In genomic region chr16:18380495-18381063, GRCm38 (mm10) we compare ENCODE assay signal across 9 mouse cellular contexts. TPM values are rescaled to one million over a fixed set of nuclear protein-coding genes. Genes with fewer than 3 reads are reported as not detected.
DNase-seq lines count a peak whose midpoint lies in the region; ATAC-seq and TF ChIP-seq lines count a peak whose summit lies in the region.
"Had no signal": no experiment of that assay in that cellular context is flagged by ENCODE, and none has a peak within 500 bp of the region (broad histone marks: within the 10 kb centered on the region; RNA-seq: fewer than 3 reads in every experiment).

No protein-coding gene starts in this region.

- no peaks in the 10 kb centered on the region for H3K36me3 ChIP-seq in embryonic facial prominence, embryonic 10.5 days (replicated peaks)
- H3K36me3 ChIP-seq in hindbrain, embryonic 14.5 days (replicated peaks; ENCODE audit: control insufficient read depth, insufficient read depth) = no peaks in the 10 kb centered on the region
- no peaks in the 10 kb centered on the region; the same call in 1 of the 2 replicates for H3K36me3 ChIP-seq in midbrain, postnatal 0 days (ENCODE audit: insufficient read depth, low read length)

- no peak overlapping the region for H3K4me3 ChIP-seq in embryonic facial prominence, embryonic 10.5 days
- no peak overlapping the region for H3K4me3 ChIP-seq in hindbrain, embryonic 14.5 days (replicated peaks; ENCODE audit: low read length)
- H3K4me3 ChIP-seq in midbrain, postnatal 0 days (ENCODE audit: low read depth, low read length) = no peak overlapping the region

- intact Hi-C loops in left cerebral cortex, postnatal 14 days (cut with DNase I) = no loop called here

- no peaks in the 10 kb centered on the region for H3K9me3 ChIP-seq in embryonic facial prominence, embryonic 10.5 days
- H3K9me3 ChIP-seq in hindbrain, embryonic 14.5 days (ENCODE audit: control insufficient read depth, low read length) = no peaks in the 10 kb centered on the region
- no peaks in the 10 kb centered on the region for H3K9me3 ChIP-seq in midbrain, postnatal 0 days (ENCODE audit: low read length)

- DNase-seq in cerebellum, postnatal 14 days = peak; percentile 59 to 60
- DNase-seq in cerebellum, adult 18-20 months = no peak
- peak; percentile 70 for DNase-seq in embryonic facial prominence, embryonic 10.5 days (ENCODE audit: low spot score)
- DNase-seq in hindbrain, embryonic 14.5 days (ENCODE audit: low spot score) = peak; percentile 55
- peak; percentile 88 for DNase-seq in midbrain, postnatal 0 days (ENCODE audit: low spot score)
- DNase-seq in left cerebral cortex, postnatal 14 days (ENCODE audit: low spot score in 2 of 2) = no peak
- DNase-seq in left cerebral cortex, adult 11 months (ENCODE audit: low spot score) = no peak
- DNase-seq in ovary, postnatal 10 days (ENCODE audit: low spot score) = no peak
- DNase-seq: kidney, adult 2 months had no signal

- peak overlapping the region; percentile 83 for H3K27ac ChIP-seq in embryonic facial prominence, embryonic 10.5 days (replicated peaks)
- H3K27ac ChIP-seq in hindbrain, embryonic 14.5 days = peak overlapping the region; percentile 81
- H3K27ac ChIP-seq in midbrain, postnatal 0 days (ENCODE audit: low read depth, low read length) = peak overlapping the region; percentile 59

- H3K4me1 ChIP-seq in embryonic facial prominence, embryonic 10.5 days = peaks cover 86% of the 10 kb centered on the region
- peaks cover 44% of the 10 kb centered on the region for H3K4me1 ChIP-seq in hindbrain, embryonic 14.5 days (replicated peaks; ENCODE audit: control insufficient read depth, insufficient read depth, low read length)
- H3K4me1 ChIP-seq in midbrain, postnatal 0 days (ENCODE audit: insufficient read depth, low read length) = peaks cover 4% of the 10 kb centered on the region; the same call in 1 of the 2 replicates

- 22% methylated on average over 6 of the region's 6 CpGs for WGBS in embryonic facial prominence, embryonic 10.5 days
- WGBS in hindbrain, embryonic 14.5 days = 5% methylated on average over 6 of the region's 6 CpGs
- WGBS in midbrain, postnatal 0 days = 23% methylated on average over 6 of the region's 6 CpGs

- no peaks in the 10 kb centered on the region for H3K27me3 ChIP-seq in embryonic facial prominence, embryonic 10.5 days (replicated peaks; ENCODE audit: low read depth, poor library complexity, severe bottlenecking)
- no peaks in the 10 kb centered on the region for H3K27me3 ChIP-seq in hindbrain, embryonic 14.5 days (ENCODE audit: control insufficient read depth, insufficient read depth, low read length)
- no peaks in the 10 kb centered on the region for H3K27me3 ChIP-seq in midbrain, postnatal 0 days (ENCODE audit: insufficient read depth, low read length)

- no peak overlapping the region for H3K4me2 ChIP-seq in hindbrain, embryonic 14.5 days (replicated peaks)
- no peak overlapping the region for H3K4me2 ChIP-seq in midbrain, postnatal 0 days (ENCODE audit: low read depth, low read length, poor library complexity, severe bottlenecking)

- ATAC-seq in hindbrain, embryonic 14.5 days (ENCODE audit: low FRiP score) = peak; percentile 79
- ATAC-seq in midbrain, postnatal 0 days (ENCODE audit: low FRiP score) = peak; percentile 65

- no peak overlapping the region for H3K9ac ChIP-seq in hindbrain, embryonic 14.5 days
- H3K9ac ChIP-seq in midbrain, postnatal 0 days (replicated peaks; ENCODE audit: low read length, poor library complexity, severe bottlenecking) = no peak overlapping the region

- 0 out of 2 replicates have a peak, but pooled peaks have one; percentile 4 for TF ChIP-seq CTCF in midbrain, postnatal 0 days (IDR thresholded peaks at IDR 0.05)

RNA-seq across cellular contexts. Expression of gene Arvcf, which starts 32.6 kb away (rescaled TPM):
- 65.8 and 71.2 TPM in 2 replicates for polyA plus RNA-seq in embryonic facial prominence, embryonic 10.5 days (2016; fragmentation: Nextera tagmentation; extraction: Ambion mirVana)
- 53.2 and 64.6 TPM in 2 replicates for polyA plus RNA-seq in hindbrain, embryonic 14.5 days (2014; fragmentation: Nextera tagmentation; extraction: Ambion mirVana)
- 161 and 219 TPM in 2 replicates for total RNA-seq in midbrain, postnatal 0 days (2014; rRNA removed)
- polyA plus RNA-seq in midbrain, postnatal 0 days (2015; fragmentation: Nextera tagmentation; extraction: Ambion mirVana) = 54.5 and 60.6 TPM in 2 replicates
- total RNA-seq in left cerebral cortex, postnatal 14 days (2021) = 10 to 100 TPM; 41.4 to 42.3 TPM

RNA-seq across cellular contexts. Expression of gene Tango2, which starts 32.7 kb away (rescaled TPM):
- 29.1 and 31.5 TPM in 2 replicates for polyA plus RNA-seq in embryonic facial prominence, embryonic 10.5 days (2016; fragmentation: Nextera tagmentation; extraction: Ambion mirVana)
- 94.5 and 97.9 TPM in 2 replicates for polyA plus RNA-seq in hindbrain, embryonic 14.5 days (2014; fragmentation: Nextera tagmentation; extraction: Ambion mirVana)
- total RNA-seq in midbrain, postnatal 0 days (2014; rRNA removed) = 40.3 and 44.1 TPM in 2 replicates
- polyA plus RNA-seq in midbrain, postnatal 0 days (2015; fragmentation: Nextera tagmentation; extraction: Ambion mirVana) = 88.0 and 94.8 TPM in 2 replicates
- total RNA-seq in left cerebral cortex, postnatal 14 days (2021) = 100 to 1,000 TPM; 122 to 135 TPM

RNA-seq across cellular contexts. Expression of gene Txnrd2, which starts 45.6 kb away (rescaled TPM):
- polyA plus RNA-seq in embryonic facial prominence, embryonic 10.5 days (2016; fragmentation: Nextera tagmentation; extraction: Ambion mirVana) = 27.9 and 32.3 TPM in 2 replicates
- 26.0 and 28.2 TPM in 2 replicates for polyA plus RNA-seq in hindbrain, embryonic 14.5 days (2014; fragmentation: Nextera tagmentation; extraction: Ambion mirVana)
- 13.3 and 22.9 TPM in 2 replicates for total RNA-seq in midbrain, postnatal 0 days (2014; rRNA removed)
- 38.3 and 42.6 TPM in 2 replicates for polyA plus RNA-seq in midbrain, postnatal 0 days (2015; fragmentation: Nextera tagmentation; extraction: Ambion mirVana)
- total RNA-seq in left cerebral cortex, postnatal 14 days (2021) = 10 to 100 TPM; 18.9 to 25.2 TPM

RNA-seq across cellular contexts. Expression of gene Comt, which starts 46.1 kb away (rescaled TPM):
- polyA plus RNA-seq in embryonic facial prominence, embryonic 10.5 days (2016; fragmentation: Nextera tagmentation; extraction: Ambion mirVana) = 56.2 and 58.4 TPM in 2 replicates
- 91.6 and 99.4 TPM in 2 replicates for polyA plus RNA-seq in hindbrain, embryonic 14.5 days (2014; fragmentation: Nextera tagmentation; extraction: Ambion mirVana)
- total RNA-seq in midbrain, postnatal 0 days (2014; rRNA removed) = 62.3 and 74.6 TPM in 2 replicates
- polyA plus RNA-seq in midbrain, postnatal 0 days (2015; fragmentation: Nextera tagmentation; extraction: Ambion mirVana) = 95.0 and 103 TPM in 2 replicates
- total RNA-seq in left cerebral cortex, postnatal 14 days (2021) = 10 to 100 TPM; 74.2 to 80.8 TPM

Comparison
In these comparisons a context has a peak if more than half of its experiments do, and no peak if none do; other contexts are left out.
1. DNase-seq: peak in cerebellum, postnatal 14 days (2 of 2), embryonic facial prominence, embryonic 10.5 days (single experiment), hindbrain, embryonic 14.5 days (single experiment) and midbrain, postnatal 0 days (single experiment); none in cerebellum, adult 18-20 months (0 of 2), left cerebral cortex, postnatal 14 days (0 of 2), left cerebral cortex, adult 11 months (single experiment) and ovary, postnatal 10 days (single experiment).
2. Peak in every context shown above with its lines, with median percentiles within 50 percentile points of each other: H3K27ac ChIP-seq.